Mouse (Mus musculus) right cerebral cortex, adult 18-20 months (tissue): ENCODE measurements around the gene Adamts12.

Experiments used
- DNase-seq: peaks from one replicate; pipeline ENCODE4 v3.0.0; 2022; ENCODE audit warnings: mixed read lengths

Adamts12 gene

DNA sequence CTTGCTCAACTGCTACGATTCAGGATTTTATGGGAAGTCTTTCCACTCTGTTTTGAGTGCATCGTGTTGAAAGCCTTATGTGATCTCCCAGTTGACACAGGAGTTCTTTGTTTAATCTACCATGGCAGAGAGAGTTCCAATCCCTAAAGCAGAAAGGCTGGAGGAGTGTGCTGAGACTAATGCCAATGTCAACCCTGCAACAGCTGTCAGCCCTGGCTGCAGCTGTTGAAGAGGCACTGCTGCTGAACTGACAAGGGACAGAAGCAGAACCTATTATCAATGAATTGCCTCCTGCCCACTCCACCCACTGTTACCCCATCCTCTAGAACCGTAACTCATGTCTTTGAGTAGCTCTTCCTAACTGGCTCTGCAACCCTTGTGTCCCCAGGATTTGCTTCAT is 101.3 kb downstream of the Adamts12 start:
- DNase-seq = no peak

DNA sequence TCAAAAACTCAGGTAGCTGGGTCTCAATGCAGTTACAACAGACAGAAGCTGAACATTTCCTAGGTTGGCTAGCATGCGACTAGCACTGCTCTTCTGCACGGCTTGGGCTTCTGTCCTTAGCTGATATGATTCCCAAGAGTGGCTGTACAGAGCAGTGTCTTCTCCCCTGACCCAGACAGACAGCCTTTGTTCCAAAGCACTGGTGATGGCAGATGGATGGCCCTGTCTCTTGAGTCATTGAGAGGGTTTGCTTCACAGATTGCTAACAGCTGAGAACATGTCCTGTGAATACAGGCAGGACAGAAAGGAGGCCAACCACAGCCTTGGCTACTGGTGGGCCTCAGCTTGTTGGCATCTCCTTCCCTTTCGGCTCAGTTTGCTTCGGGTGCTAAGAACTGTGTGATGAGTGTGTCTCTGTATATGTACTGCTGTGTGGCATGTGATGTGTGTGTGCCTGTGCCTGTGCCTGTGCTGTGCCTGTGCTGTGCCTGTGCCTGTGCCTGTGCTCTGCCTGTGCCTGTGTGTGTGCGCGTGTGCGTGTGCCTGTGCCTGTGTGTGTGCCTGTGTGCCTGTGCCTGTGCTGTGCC is 109.4 kb downstream of the Adamts12 start:
- DNase-seq = no peak

DNA sequence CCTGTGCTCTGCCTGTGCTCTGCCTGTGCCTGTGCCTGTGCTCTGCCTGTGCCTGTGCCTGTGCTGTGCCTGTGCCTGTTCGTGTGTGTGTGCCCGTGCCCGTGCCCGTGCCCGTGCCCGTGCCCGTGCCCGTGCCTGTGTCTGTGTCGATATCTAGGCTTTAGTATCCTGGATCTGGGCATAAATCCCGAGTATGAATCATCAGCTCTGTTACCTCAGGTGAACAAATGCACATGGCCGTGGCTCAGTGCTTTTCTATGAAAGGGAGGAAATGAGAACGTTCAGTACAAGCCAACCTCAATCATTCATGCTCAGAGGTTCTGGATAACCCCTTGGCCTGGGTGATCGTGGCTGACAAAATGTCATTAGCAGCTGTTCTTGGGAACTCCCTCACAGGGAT is 110.3 kb downstream of the Adamts12 start:
- no peak for DNase-seq

DNA sequence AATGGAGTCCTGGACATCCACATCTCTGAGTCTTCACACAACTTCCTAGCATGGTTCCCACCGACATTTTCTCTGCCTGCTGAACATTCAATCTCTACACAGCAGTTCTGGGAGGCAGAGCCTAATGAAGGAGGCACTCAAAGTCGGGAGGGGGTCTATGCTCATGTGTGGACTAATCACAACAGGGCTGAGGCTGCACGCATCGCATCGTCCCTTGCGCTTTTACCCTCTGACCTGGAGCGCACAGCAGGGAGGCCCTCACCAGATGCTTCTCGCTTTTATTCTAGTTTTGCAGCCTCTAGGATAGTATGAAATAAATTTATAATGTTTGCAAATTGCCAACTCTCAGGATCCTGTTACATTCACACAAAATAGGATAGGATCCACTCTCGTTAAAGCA is 112.9 kb downstream of the Adamts12 start:
- DNase-seq = no peak

DNA sequence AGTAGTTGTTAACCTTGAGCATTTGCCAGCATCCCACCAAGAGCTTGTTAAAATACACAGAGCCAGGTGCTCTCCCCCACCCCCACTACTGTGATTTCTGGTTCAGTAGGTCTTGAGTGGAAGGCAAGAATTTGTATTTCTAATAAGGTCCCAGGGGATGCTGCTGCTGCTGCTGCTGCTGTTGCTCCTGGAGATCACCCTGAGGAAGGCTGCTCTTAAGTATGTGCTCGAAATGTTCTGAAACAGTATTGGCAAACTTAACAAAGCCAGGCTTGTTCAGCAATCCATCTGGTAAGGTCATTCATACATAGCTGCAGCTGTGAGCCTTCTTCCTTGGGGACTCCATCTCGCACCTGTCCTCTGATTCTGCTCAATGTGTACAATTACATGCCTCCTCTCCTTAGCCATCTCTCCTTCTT is 115.2 kb downstream of the Adamts12 start:
- DNase-seq = no peak

DNA sequence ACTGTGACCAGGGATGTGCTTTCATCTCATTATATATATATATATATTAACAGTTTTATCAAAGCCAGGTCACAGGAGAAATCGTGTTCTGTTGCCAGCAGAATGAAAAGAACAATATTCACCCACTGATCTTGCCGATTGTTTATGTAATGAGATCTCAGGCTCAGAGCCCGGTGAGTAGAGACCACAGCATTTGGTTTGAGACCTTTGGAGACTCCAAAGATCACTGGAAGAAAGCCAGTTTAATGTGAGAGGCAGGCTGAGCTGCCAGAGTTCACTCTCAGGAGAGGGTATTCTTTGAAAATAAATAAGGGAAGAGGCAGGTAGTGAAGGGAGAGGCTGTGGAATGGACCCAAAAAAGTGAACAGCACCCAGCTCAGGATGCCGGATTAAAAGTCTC is 122.1 kb downstream of the Adamts12 start:
- no peak for DNase-seq

DNA sequence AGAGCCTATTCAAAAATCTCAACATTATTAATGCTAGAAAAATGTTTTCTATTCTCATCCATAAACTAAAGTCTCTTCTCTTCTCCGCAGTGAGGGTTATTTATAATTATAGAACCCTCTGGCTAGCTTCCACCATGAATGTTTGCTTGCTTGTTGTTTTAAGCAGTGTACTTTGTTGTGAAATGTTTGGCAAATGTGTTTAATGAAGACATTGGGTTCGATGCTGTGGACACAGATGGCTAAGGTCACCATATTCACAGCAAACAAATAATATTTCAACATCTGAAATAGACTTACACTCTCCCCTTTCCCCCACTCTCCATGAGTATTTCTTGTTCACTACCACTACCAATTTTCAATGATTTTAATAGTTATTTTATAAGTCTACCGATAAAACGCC is 125.9 kb downstream of the Adamts12 start:
- DNase-seq = no peak

DNA sequence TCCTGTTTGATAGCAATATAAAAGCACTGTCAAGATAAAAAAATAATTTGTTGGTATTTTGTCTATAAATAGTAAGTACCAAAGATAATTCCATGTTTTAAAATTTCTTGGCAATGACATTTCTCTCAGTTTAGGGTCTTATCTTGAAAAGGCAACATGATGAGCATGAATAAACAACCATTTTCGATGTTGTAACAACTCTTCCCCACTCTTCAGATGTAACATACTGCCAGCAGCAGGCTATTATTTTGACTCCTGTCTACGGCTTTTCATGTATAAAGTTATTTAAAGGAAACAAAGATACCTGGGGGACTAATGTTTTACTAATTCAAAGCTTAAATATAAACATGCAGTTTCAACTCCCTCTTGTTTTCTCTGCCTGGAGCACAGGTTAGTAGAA is 128.2 kb downstream of the Adamts12 start:
- no peak for DNase-seq

DNA sequence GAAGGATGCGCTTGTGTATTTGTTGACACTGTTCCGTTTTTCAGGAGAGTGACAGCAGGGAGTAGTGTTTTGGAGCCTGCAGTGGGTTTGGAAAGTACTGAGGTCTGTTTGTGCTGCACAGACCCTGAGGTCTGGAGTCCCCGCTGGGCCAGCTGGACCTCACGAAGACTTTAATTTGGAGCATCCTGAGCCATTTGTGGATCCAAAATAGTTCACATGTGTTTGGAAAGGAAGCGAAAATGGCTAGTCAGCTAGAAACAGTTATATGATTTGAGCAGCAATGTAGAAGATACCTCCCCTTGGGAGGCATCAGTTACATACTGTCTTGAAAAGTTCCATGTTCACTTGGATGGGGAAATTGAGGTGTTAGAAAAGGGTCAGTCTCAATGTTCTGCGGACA is 132.5 kb downstream of the Adamts12 start:
- no peak for DNase-seq

DNA sequence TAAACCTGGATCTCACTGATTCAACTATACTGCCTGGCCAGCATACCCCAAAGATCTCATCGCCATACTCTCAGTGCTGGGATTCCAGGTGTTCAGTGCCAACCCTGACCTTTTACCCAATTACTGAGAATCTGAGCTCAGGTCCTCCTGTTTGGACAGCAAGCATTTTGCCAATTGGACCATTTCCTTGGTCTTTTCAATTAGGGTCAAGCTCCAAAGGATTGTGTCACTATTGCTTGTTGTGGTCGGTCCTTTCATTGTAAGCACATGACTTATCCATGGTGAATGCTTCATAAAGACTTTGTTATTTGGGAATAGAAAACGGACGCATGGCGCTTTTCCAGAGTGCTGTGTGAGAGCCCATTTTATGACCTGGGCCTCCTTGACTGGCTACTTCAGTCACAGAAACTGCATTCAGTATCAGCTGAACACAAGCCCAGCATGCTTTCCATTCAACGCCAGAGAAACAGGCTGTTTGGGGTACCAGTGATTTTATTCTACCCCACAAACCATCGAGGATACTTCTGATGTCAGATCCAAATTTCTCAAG is 133.7 kb downstream of the Adamts12 start:
- no peak for DNase-seq

DNA sequence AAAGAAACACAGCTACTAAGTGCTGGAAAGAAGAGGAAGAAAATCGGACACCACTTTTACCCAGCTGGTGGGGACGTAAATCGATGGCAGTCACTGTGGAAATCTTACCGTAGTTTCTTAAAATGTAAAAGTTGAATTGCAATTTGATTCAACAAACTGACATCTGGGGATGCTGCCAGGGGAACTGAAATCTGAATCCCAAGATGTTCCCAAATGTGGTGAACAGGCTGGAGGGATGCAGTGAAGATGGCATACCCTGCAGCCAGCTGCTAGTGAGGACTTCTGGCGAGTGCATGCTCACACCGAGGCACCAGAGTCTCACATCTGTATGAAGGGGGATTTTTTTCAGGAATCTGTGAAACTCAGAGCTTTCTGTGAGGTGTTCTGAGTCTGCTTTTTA is 138.5 kb downstream of the Adamts12 start:
- DNase-seq = no peak

DNA sequence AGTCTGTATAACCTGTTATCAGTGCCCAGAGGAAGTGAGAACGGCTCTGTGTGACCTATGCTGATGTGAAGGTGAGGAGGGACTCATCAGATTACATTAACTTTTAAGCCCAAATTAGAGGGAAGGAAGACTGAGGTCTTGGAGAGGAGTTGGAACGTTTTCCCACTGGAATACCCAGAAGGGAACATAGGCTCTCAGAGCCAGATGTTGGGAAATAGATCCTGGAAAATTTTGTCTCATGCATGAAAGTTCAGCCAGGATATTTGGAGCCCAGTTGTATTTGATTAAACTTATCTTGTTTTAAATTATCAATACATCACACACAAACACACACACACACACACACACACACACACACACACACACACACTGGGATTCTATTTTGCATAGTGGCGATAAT is 140.3 kb downstream of the Adamts12 start:
- no peak for DNase-seq

DNA sequence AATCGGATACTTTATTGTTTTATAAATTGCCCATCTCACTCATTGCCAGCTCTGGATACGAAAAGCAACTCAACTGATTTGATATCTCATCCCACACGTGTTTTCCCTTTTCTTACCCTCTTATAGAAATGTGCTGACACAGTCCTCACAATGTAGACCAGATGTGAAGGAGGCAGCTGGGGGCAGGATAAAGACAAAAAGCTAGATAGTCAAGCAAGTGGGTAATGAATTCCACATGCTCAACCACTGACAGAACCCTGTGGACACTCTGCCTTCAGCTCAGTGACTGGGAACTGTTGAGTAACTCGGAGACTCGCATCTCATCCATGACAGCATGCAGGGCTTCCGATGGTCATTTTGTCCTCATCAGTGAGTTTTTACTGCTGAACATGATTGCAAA is 146.4 kb downstream of the Adamts12 start:
- no peak for DNase-seq

DNA sequence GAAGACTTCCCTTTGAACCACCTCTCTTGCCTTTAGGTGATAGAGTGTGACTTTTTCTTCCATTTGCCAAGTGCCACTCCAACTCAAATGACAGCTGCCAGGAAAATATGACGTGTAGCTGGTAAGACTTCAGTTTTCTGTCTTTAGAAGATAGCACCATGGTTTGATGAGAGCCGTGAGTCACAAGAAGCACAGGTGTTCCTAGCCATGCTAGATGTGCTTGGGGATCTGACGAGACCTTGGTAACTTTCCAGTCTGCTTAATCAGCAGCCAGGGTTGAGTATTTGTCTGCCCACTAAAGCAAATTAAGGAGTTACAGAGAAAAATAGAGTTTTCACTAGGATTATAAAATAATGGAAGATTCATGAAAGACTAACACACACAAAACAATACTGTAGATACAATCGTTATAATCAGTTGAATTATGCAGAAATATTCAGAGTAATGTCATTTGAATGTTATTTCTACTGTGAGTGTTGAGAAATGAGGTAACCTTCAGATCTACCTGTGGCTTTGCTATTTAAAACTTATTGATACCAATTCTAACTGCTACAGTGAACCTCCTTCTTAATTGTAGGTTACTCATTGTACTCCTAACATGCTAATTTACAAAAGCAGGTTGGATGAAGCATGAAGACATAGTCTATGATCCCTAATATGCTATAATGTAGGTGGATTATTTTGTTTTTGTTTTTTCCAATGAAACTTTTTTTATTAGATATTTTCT is 169.5 kb downstream of the Adamts12 start:
- DNase-seq = no peak

DNA sequence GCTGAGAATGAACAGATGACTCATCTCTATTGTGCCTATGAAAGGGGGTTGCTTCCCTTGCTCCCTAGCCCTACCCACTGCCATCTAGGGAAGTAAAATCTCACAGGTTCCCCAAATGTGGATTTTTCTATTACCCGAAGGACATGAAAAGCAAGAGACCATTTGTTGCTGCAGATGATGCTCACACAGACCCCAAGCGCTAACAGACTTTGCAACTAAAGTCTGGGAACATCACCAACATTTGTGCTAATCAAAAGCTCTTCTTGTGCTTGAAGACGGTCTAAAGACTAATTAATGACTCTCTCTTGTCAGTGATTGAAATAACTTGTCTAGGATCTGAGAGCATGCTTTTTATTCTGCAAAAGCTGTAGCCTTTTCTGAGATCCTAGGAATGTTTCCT is 175.8 kb downstream of the Adamts12 start:
- no peak for DNase-seq

DNA sequence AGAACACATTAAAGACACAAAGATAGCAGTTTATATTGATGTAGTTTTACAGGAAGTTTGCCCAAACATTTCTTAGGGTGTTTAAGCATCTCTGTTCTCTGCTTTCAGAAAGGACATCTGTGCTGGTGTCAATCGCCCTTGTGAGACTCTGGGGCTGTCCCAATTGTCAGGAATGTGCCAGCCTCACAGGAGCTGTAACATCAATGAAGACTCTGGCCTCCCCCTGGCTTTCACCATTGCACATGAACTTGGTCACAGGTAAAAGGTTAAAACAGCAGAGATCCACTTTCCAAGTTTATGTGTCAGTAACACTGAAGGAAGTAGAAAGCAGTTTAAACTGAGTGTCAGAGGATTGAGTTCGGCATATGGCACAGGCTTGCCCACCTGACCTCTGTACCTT is 176.7 kb downstream of the Adamts12 start:
- DNase-seq = no peak

DNA sequence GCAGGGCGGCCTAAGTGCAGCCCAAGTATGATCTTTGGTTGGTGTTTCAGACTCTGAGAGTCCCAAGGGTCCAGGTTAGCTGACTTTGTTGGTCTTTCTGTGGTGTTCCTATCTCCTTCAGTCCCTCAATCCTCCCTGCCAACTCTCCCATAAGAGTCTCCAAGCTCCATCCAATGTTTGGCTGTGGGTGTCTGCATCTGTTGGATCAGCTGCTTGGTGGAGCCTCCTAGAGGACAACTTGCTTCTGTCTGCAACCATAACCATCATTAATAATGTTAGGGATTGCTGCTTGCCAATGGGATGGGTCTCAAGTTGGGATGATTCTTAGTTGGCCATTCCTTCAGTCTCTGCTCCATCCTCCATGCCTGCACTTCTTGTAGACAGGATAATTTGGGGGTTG is 181.8 kb downstream of the Adamts12 start:
- DNase-seq = no peak

DNA sequence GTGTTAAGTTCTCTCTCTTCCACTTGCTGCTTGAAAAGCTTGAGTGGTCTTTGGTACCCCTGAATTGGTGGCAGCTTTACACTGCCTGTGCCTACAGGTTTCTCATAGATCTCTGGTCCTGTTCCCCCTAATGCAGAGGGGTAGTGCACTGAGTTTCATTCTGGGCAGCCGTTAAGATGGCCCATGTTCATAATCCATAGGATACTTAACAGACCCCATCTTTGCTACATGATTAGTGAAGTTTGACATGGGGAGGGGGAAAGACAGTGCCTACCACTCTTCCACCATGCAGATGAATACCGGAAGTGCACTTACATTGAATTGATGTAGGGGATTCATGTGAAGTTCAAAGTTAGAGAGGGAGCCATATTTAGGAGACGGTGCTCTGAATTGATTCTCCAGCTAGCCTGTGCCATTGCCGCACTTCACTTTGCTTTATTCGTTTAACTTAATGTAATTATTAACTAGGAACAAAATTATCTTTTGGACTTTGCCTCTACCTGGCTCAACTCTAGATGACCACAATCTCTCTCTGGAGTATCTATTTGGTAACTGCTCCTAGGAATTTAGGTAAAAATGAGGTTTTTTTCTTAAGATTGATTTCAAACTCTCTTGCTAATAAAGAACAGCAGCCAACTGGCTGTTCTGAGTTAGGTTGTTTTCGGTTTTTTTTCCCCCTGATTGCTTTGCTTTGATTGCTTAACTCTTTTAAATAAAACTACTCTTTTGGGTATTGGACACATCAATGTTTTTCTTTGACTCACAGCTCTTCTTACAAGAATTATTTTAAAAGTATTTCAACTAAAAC is 214.9 kb downstream of the Adamts12 start:
- DNase-seq = no peak

DNA sequence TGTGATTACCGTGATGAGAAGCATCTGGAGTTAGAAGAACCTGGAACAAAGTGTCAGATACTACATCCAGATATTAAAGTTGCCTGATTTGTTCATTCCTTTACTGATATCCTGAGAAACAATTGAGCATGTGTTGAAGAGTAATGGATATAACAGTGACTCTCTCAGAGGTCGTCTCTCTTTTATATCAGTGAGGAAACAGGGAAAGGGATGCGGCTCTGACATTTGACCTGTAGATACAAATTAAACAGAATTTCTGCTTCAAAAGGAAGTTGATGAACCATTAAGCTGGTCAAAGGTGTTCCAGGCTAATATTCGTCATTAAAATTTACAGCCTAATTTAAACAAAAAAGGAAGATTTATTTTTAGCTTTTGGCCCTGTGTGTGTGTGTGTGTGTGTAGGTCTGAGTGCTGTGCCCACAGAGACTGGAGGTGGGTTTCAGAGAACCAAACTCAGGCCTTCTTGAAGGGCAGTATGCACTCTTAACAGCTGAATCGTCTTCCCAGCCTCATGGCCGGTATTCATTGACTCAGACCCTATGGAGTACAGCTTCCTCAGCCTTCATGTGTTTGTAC is 216.2 kb downstream of the Adamts12 start:
- no peak for DNase-seq

DNA sequence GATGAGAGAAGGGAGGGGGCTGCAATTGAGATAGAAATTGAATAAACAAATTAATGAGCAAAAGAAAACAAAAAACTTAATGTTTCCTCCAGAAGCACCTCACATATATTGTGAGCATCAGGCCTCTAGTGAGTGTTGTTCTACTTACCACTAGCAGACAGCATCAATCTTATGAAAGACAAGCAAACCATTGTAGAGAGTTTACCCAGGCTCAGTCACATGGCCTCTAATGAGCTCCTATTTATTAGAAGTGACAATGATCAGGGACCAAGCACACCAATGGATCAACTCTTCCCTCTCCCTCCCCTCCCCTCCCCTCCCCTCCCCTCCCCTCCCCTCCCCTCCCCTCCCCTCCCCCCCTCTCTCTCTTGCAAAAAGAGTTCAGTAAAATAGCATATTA is 218.6 kb downstream of the Adamts12 start:
- DNase-seq = no peak

DNA sequence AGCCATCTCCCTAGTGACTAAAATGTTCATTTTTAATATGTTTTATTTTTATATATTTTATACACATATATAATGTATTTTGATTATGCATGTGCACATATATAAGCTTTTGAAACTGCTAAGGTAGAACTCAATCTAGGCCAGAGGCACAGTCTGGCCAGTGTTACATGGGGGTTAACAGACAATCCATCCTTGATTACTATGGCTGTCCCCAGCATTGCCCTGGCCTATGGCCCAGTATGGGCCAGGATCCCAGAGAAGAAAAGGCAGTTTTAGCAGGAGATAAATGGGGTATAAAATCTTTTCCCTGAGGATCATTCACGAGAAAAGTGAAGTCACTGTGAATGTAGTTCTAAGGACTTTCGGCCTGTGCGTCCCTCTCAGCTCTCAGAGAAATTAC is 223.2 kb downstream of the Adamts12 start:
- DNase-seq = no peak

DNA sequence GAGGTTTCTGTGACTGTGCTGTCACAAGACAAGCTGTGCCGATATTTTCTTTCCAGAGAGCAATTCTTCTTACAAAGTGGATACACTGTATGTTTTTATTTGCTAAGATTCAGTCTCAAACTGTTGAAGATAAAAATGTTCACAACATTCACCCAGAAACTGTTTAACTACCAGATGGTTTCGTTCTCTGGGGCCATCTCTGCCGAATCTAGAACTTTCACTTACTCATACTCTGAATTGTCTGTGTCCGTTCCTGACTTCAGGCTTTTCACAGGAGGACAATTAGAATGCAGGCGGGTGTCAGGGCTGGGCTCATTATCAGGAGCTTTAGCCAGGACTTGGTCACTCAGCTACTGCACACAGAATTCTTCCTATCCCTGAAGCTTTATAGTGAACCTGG is 227.7 kb downstream of the Adamts12 start:
- no peak for DNase-seq

DNA sequence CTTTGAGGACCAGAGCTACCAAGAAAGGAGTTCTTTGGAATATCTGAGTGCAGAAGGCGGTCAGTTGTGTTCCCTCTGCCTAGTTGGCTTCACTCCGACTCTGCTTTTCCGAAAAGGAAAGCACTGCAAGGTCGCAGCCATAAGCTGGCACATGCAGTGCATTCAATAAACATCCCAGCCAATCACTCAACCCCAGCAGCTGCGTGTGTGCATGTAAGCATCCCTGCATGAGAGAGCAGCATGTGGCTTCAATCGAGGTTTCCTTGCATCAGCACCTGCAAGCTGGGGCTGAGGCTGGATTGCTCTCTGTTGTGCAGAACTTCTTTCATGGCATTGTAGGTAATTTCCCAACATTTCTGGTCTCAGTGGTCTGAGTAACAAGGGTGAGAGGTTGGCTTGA is 230.4 kb downstream of the Adamts12 start:
- no peak for DNase-seq

DNA sequence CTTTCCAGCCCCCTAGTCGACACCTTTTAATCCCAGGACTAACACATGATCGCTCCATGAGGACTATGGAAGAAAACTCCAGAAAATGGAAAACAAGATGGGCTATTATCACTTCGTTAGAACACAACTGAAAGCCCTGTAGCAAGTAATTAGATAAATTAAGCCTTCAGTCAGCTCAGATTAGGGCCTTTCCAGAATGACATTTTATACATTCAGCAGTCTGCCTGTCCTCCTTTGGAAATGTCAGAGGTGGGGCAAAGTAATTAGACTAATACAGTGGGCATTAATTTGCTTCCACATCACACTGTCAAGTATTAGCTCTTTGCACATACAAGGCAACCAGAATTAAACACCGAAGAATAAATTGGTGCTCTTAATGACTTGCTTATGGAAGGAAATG is 233.4 kb downstream of the Adamts12 start:
- no peak for DNase-seq
